Mouse (Mus musculus) NIH3T3 (cell line): Measurements from ENCODE around the gene Vgll4.
"Not testable (repeated sequence)": the region's sequence is repeated elsewhere in the genome, so short reads cannot be mapped to it uniquely, and the experiment has no call there.

Experiments used
- DNase-seq: peaks from one replicate; pipeline ENCODE4 v3.0.0-alpha.2; 2012; ENCODE audit warnings: low read depth

Vgll4 gene

DNA sequence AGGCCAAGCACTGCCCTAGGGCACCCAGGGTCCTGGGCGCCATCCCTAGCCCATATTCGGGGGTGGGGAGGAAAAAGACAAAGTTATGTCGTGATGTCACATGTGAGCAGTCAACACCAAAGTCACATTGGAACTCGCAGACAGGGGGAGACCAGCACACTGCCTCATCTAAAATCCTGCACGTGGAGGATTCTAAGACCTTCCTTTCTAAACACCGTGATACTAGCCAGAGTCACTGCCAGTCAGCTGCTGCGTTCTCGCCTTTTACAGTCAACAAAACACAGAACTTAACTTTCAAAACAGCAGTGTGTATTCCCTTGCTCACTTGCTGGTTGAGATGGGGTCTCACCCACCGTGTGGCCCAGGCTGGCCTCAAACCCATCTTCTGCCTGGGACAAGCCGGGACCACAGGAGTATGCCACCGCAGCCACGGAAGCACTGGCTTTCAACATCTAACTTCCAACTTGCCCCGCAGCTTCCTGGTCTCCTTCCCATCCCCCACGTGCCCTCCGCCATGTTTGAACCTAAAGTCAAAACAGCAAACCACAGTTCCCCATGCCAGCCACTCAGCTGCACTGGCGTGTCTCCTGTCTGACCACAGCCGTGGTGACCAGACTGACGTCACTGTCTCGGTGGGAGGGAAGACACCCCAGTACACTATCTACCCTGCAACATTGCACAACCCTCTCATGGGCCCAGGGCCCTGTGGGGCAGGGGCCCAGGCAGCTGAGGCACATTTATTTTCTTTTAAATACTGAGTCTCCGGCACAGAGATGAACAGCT lies 76.2 kb downstream of the Vgll4 start:
- DNase-seq = no peak

DNA sequence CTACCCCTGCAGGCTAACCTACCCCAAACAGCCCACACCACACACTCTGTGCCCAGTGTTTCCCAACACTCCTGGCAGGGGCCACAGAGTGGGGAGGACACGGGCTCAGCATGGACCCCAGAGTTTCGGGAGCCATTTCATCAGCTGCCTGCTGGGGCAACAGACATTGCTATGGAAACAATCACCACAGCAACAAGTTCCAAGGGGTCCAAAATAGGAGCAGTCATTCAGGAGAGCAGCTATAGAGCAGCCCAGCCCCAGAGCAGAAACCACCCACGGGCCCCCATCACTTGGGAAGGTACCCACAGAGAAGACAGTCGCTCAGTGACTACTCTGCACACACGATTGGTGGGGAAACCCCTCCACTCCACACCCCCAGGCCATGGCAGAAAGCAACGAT lies 77.4 kb downstream of the Vgll4 start:
- peak; percentile 66 for DNase-seq

DNA sequence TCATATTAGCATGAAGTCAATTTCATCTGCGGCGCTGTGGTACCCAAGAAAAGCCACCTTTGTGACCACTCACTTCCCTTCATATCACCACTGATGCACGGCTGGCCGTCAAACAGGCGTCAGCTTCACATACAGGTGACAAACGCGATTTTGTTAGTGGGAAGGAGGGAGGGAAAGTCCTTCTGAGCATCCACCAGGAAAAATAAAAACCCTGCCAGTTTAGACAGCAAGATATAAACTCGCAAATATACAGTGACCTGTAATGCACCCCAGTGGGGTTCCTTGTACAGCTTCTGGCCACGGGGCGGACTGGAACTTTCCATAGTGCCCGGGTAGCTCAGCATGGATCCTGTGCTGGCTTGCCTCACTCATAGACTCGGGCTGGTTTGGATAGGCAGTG lies 78.0 kb downstream of the Vgll4 start:
- no peak for DNase-seq

DNA sequence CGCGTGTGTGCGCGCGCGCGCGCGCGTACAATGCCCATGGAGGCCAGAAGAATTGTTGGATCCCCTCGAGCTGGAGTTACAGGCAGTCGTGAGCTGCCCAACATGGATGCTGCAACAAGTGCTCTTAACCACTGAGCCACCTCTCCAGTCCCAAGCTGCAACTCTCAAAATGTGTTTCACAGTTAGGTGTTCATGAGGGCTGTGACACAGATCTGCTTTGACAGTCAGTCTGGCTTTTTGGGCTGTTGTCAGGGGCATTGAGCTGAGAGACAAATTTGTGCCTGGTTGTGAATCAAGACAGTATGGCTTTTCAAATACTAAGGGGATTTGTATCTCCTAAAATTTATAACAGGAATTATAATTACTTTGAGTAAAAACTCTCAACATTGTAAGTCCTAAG lies 78.5 kb downstream of the Vgll4 start:
- no peak for DNase-seq

DNA sequence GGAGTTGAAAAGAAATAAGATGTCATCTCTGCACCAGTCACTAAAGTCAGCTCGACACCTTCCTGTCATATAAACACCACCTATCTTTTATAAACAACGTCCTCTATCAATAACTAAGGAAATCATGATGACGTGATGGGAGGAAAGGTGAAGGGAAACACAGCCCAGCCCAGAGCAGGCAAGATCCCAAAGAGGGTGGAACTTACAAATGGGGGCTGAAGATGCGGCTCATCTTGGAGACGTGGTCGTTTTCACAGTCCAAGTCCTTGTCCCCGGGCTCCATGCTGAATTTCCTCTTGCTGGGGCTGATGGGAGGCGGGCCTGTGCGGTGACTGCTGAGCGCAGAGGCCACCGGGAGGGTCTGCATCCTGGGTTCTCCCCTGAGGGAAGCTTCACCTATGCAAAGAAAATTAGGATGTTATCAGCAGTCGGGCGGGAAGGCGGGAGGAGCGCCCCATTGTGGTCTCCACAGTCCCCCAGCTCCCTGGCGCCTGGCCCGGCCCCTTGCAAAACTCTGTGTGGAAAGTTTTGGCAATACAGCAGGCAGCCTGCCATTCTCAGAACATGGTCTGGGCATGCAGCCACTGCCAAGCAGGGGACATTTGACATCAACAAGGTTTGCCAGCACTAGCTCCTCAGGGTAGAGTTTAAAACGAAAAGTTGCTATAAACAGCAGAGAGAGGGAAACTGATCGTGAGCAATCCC lies 79.2 kb downstream of the Vgll4 start:
- peak; percentile 94 for DNase-seq

DNA sequence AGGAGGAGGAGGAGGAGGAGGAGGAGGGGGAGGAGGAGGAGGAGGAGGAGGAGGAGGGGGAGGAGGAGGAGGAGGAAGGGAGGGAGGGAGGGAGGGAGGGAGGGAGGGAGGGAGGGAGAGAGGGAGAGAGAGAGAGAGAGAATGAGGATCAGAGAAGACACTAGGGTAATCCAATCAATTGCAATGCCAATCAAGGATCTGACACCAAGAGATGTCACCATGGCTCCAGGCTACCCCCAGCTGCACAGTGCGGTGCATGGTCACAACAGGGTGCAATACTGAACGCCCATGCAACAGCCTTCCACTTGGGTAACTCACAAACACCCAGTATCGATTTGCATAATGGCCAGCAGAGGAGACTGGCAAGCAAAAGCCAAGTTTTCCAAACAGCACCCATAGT lies 79.8 kb downstream of the Vgll4 start:
- not testable (repeated sequence) for DNase-seq

DNA sequence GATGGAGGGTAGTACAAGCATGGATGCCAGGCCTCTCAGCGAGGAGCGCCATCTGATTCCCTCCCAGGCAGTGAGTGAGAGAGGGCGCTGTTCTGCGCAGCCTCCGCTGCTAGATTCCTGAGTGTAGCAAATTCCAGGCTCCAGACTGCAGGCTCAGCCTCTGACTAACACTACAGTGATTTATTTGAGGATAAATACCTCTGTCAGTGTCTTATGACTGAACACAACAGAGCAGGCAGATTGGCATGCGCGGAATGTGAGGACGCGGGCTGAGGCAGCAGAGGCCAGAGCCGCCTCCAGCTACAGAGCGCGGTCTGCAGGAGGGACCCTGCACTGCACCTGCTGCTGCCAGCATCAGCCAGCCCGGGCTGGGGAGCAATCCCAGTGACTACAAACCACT lies 80.9 kb downstream of the Vgll4 start:
- peak; percentile 96 for DNase-seq

DNA sequence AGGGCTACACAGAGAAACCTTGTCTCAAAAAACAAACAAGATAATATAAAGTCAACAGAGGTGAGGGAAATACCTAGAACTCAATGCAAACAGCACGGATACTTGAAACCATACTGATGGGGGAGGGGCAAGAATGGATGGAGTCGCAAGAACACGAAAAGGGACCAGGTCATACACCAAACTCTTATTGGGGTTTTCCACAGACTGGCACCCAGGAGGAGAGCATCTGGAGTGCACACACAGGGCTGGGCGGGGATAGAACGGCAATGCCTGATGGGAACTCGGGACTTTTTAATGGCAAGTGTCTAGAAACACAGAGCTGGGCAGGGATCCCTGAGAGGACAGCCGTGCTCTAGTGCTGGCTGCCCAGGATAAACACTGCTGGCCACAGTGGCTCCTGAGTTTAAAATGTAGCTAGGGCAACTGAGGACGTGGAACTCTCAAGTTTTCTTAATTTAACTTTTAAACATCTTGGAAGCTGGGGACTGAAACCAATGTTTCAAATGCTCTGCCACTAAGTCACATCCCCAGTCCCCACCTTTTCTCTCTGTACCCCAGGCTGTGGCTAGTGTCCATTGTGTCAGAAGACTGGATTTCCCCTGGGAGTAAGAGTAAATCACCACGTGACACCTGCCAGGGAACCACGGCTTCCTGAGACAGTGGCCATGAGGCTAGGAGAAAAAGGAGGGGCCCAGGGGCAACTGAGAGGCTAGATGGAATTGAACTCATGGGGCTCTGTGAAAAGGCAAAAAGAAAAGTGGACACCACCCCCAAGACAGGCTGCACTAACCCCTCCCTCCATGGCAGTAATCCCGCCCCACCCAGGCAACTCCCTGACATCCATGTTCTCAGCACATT lies 83.1 kb downstream of the Vgll4 start:
- DNase-seq = no peak

DNA sequence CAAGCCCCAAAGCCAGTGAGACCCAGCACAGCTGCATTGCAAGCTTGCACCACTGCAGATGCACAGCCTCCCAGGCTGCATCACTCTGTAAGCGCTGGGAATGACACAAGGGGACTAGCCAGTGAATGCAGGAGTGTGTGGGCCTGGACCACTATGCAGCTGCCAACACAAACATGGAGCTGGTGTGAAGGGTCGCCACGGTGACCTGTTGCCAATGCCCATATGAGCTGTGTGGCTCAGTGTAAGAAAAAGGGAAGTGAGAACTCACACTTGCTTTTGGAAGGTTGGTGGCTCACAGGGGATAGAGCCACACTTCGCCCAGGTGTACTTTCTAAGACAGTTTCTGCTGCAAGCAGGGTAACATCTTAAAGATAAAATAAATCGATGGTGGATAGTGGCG lies 83.8 kb downstream of the Vgll4 start:
- no peak for DNase-seq

DNA sequence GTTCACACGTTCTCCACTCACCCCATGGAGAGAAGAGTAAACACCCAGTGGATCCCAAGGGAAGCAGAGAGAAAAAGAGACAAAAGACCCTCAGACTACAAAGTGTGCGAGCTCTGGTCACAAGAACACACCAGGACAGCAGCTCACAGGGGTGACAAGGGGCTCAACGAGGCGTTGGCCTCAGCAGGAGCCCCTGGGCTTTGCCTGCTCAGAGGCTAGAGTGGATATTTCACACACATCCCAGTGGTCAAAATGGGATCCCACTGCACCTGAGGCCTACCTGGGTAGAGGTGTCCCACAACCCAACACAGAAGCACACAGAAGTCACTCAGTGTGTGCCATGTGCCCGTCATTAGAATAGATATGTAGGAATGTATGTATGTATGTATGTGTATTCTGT lies 84.7 kb downstream of the Vgll4 start:
- DNase-seq = no peak

DNA sequence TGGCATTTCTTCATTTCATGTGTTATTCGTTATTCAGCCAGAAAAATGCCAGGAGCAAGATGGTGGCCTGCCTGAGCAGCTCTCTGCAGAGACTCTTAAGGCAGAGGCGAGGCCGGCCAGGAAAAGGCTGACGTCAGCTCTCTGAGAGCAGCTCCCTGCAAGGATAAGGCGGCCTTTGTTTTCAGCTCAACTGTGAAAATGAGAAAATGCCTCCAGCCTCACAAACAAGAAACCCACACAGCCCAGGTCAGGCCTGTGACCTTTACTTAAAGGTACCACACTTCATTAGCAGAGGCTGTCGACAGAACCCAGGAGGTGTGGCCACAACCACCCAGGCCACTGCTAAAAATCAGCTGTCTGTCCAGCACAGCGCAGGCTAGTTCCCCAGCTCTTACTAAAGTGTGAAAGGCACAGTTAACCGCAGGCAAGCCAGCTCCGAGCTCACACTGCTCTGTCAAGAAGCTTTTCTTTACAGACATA lies 86.5 kb downstream of the Vgll4 start:
- DNase-seq = peak; percentile 80

DNA sequence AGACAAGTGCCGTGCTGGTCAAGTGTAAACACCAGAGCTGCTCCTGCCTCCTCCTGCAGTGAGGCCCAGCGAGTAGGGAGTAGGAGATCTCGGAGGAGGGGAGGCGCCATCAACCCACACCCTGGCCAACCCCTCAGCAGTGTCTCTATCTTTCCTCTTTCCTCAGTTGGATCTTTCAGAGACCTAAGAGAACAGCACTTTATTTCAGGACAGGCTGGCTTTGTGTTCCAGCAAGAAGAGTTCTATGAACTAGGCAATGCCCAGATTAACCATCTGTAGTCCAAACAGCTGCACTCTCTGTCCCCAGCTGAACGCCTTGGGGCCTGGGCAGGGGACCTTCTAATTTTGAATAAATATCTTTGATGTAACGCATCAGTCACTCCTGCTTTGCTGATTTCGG lies 87.1 kb downstream of the Vgll4 start:
- DNase-seq = no peak

DNA sequence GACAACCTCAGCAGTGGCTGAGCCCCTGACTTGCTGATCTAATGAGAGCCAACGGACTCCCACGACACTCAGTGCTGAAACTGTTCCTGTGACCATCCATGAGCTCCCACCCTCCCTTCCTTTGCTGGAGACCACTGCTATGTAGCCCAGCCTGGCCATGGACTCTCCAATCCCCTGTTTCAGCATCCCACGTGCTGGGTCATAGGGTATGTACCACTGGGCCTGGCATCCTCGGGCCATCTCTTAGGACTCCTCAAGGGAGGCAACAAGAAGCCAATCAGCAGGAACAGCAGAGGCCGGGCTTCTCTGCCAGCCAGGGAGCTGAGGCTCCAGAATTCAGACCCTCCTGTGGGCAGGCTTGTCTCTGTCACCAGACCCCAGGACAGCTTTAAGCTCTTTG lies 87.6 kb downstream of the Vgll4 start:
- no peak for DNase-seq

DNA sequence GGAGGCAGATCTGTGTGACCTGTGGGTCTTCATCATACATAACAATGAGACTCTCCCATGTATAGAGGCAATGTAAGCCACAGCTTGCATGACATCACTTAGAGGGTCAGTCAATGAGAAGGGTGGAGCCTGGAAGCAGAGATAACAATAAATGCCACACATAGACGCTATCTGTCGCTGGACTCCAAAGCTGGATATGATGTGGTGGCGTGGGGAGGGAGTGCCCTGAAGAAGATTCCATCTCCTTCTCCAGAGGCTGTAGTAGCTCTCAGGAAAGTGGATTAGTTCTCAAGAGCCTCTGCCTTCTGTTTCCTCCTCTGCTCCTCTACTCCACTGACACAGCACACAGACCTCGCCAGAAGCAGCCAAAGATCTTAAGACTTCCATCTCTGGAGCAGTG lies 89.0 kb downstream of the Vgll4 start:
- no peak for DNase-seq

DNA sequence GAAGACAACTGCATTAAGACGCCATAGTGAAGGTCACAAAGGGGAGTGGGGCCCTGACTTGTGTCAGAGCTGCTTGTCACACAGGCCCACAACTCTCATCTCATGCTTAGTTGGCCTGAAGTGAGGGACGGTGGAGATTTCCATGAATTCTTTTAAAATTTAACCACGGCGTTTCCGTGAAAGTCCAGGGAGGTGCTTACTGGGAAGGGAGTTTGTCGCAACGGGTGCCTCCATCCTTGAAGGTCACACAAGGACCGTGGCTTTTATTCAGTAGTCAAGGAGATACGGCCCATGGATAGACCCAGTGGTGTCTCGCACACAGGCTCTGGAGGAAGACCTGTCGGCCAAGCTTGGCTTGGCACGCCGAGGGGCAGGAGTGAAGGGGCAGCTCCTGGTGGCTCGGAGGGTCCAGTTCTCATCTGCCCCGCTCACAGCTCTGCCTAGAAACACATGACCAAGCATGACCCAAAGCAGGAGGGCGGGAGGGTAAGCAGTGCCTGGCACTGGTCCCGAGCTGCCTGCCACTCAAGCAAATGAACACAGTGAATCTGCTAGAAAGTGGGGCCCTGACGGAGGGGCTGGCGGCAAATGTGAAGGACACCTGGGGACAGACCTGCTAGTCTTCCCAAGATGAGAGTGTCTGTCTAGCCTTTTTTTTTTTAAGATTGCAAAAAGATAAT lies 90.8 kb downstream of the Vgll4 start:
- DNase-seq = no peak

DNA sequence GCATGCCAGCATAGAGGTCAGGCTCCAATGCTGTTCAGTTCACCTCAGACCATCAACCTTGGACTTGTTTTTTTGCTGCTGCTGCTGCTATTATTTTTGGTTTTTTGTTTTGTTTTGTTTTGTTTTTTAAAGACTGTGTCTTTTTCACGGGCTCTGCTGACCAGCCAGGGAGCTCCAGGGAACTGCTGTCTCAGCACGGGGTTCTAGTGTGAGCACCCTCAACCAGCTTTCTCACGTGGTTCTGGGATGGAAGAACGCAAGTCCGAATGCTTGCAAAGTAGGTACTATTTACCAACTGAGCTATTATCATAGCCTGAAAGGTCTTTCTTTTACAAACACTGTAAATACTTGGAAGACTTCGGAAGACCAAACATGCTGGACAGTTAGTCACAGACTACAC lies 93.2 kb downstream of the Vgll4 start:
- DNase-seq = no peak

DNA sequence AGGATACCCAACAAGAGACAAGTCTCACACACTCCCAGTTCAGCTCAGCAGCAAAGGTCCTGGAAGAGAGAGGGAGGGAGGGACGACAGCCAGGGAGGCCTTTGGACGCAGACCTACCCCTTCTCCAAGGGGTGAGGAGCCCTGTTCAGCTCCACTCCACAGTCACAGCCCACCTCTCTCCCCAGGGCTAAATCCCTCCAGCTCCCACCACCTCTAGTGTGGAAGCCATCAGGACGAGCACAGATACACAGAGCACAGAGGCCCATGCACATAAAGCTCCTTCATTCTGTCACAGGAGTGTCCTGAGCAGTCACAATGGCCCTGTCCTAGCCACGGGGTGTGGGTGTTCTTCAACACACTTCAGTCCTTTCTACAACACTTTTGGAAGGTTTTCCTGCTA lies 93.8 kb downstream of the Vgll4 start:
- DNase-seq = no peak

DNA sequence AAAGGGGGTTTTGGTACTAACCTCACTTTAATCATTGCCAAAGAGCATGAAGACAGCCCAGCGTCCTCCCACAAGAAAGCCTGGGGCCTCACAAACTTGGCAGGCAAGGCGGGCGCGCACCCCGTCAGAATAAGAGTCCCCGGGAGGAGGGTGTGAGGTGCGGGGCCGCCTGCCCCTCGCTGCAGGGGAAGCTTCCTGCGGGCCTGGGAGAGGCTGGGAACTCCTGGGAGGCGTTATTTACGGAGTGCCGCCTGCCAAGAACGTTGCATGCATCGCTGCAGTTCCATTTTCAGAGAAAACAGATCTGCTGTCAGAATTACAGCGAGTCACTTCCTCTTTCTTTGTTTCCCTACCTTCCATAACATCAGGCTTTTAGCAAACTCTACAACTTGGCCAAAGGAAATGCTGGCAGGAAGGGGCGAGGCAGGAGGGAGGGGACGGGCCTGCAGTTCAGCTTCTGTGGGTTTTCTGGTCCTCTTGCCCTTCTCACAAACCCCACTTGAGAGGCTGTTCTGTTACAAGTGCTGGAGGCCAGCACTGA lies 94.7 kb downstream of the Vgll4 start:
- DNase-seq = peak; percentile 98

DNA sequence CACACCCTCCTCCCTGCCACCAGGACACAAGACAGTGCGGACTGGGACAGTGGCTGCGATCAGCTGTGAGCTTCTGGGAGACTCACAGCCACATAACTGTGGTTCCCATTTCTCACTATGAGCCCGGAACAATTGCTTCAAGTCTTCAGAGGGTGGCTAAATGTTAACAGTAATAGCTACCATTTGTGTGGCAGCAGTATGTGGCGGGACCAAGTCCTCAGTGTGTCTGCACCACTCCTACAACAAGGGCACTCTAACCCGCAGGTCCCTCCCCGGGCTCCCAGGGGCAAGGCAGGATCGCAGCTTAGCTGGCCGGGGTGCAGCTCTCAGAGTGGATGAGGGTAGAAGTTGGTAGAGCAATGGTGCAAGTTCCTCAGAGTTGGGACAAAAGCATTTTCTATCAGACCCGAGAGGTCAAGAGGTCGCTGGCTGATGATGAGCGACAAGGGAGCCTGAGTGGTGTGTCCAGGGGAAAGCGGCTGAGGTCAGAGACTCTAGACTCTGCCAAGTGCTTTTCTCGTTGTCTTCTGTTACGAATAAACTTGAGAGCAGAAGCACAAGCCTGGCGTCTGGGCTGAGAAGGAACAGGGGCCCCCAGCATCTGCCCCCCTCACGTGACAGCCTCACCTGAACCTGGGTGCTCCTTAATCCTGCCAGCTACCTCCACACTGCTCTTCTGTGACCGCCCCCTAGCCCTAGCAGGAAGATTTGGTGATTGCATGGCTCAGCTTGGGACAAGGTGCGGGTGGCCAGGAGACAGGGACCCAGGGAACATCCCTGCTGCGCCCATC lies 95.5 kb downstream of the Vgll4 start:
- peak; percentile 58 for DNase-seq

DNA sequence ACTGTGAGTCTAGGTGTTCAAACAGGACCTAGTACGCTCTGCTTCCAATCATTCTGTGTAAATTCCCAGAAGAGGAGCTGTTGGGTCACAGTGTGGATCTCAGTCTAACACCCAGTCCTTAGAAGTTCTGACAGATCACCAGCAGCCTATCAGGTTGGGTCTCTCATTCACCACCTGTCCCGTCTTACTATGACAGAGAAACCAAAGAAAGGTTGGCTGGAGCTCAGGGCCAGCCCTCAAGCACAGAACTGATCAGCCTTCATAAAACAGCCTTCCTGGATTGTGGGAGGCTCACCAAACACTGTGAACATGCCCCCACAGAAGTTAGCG lies 96.0 kb downstream of the Vgll4 start:
- DNase-seq = no peak

DNA sequence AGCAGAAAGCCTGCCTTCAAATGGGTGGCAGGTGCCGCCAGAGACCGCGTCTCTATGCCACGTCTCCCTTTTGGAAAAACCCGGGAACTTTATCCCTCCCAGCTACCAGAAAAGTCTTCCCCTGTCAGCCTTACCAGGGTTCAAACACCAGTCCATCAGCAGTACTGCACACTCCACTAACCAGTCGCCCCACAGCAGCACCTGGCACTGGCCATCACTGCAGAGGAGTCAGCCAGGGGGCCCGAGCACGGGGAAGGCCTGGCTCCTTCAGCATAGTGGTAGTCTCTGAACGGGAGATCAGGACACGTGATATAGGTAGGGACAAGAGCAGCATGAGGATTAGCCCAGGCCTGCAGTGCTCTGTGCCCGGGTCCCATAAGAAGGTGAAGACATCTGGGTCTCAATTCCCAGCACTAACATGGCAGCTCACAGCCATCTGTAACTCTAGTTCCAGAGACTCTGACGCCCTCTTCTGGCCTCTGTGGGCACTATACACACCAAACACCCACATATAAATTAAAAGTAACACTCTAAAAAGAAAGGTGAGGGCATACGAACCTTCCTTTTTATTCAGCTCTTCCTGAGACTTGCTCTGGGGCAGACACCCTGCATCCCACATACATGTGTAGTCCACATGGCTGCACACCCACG lies 98.7 kb downstream of the Vgll4 start:
- no peak for DNase-seq
